8 mouse cellular contexts compared by ENCODE assay signal in genomic region chr11:67456029-67456428, GRCm38 (mm10). TPM values are rescaled to one million over a fixed set of nuclear protein-coding genes. Genes with fewer than 3 reads are reported as not detected.
DNase-seq lines count a peak whose midpoint lies in the region; ATAC-seq and TF ChIP-seq lines count a peak whose summit lies in the region.

No protein-coding gene starts in this region.

- no peaks in the 10 kb centered on the region for H3K36me3 ChIP-seq in lung, embryonic 14.5 days (ENCODE audit: insufficient read depth)
- no peaks in the 10 kb centered on the region for H3K36me3 ChIP-seq in forebrain, embryonic 11.5 days (ENCODE audit: control insufficient read depth, insufficient read depth, low read length)
- H3K36me3 ChIP-seq in kidney, embryonic 15.5 days: no peaks in the 10 kb centered on the region
- no peaks in the 10 kb centered on the region for H3K36me3 ChIP-seq in midbrain, embryonic 12.5 days

- peak overlapping the region; percentile 76 for H3K4me3 ChIP-seq in lung, embryonic 14.5 days (ENCODE audit: low read depth, low read length)
- peak overlapping the region; percentile 67 for H3K4me3 ChIP-seq in forebrain, embryonic 11.5 days (ENCODE audit: low read depth, low read length)
- H3K4me3 ChIP-seq in kidney, embryonic 15.5 days (replicated peaks): peak overlapping the region; percentile 81
- H3K4me3 ChIP-seq in midbrain, embryonic 12.5 days: peak overlapping the region; percentile 75

- H3K4me1 ChIP-seq in lung, embryonic 14.5 days (ENCODE audit: insufficient read depth): peaks cover 4% of the 10 kb centered on the region; the same call in 1 of the 2 replicates
- H3K4me1 ChIP-seq in forebrain, embryonic 11.5 days (replicated peaks; ENCODE audit: control insufficient read depth, insufficient read depth, low read length): peaks cover 9% of the 10 kb centered on the region; the same call in 1 of the 2 replicates
- H3K4me1 ChIP-seq in kidney, embryonic 15.5 days: peaks cover 29% of the 10 kb centered on the region
- H3K4me1 ChIP-seq in midbrain, embryonic 12.5 days: peaks cover 10% of the 10 kb centered on the region; the same call in 1 of the 2 replicates

- peak overlapping the region; percentile 97 for H3K4me2 ChIP-seq in lung, embryonic 14.5 days
- peak overlapping the region; percentile 97 for H3K4me2 ChIP-seq in forebrain, embryonic 11.5 days (ENCODE audit: low read depth, low read length, severe bottlenecking)
- peak overlapping the region; percentile 94 for H3K4me2 ChIP-seq in kidney, embryonic 15.5 days
- peak overlapping the region; percentile 99 for H3K4me2 ChIP-seq in midbrain, embryonic 12.5 days (replicated peaks)

- H3K9me3 ChIP-seq in lung, embryonic 14.5 days (ENCODE audit: low read depth, low read length): no peaks in the 10 kb centered on the region
- H3K9me3 ChIP-seq in forebrain, embryonic 11.5 days (ENCODE audit: control insufficient read depth, low read length): no peaks in the 10 kb centered on the region
- no peaks in the 10 kb centered on the region for H3K9me3 ChIP-seq in kidney, embryonic 15.5 days (replicated peaks)
- no peaks in the 10 kb centered on the region for H3K9me3 ChIP-seq in midbrain, embryonic 12.5 days

- DNase-seq in lung, embryonic 14.5 days: peak; percentile 48
- no peak for DNase-seq in lung, adult 18-20 months
- DNase-seq in forebrain, embryonic 11.5 days (ENCODE audit: low spot score): no peak
- DNase-seq in left cerebral cortex, adult 11 months (ENCODE audit: low spot score): no peak
- DNase-seq in thymus, postnatal 0 days (ENCODE audit: low spot score): no peak

- WGBS in lung, embryonic 14.5 days: 13% methylated on average over 7 of the region's 7 CpGs
- 18% methylated on average over 7 of the region's 7 CpGs for WGBS in forebrain, embryonic 11.5 days
- WGBS in kidney, embryonic 15.5 days: 11% methylated on average over 7 of the region's 7 CpGs
- 10% methylated on average over 7 of the region's 7 CpGs for WGBS in midbrain, embryonic 12.5 days

- no peak overlapping the region for H3K27ac ChIP-seq in lung, embryonic 14.5 days (ENCODE audit: low read depth)
- H3K27ac ChIP-seq in forebrain, embryonic 11.5 days (ENCODE audit: low read depth, low read length): no peak overlapping the region
- H3K27ac ChIP-seq in kidney, embryonic 15.5 days: no peak overlapping the region
- no peak overlapping the region for H3K27ac ChIP-seq in midbrain, embryonic 12.5 days (replicated peaks)

- ATAC-seq in lung, embryonic 14.5 days (ENCODE audit: insufficient read depth): peak; percentile 18; the same call in 1 of the 2 replicates
- ATAC-seq in forebrain, embryonic 11.5 days (replicated peaks; ENCODE audit: low FRiP score): 0 out of 2 replicates have a peak, but pooled peaks have one; percentile 34
- ATAC-seq in kidney, embryonic 15.5 days (replicated peaks; ENCODE audit: low FRiP score): peak; percentile 57
- ATAC-seq in midbrain, embryonic 12.5 days (ENCODE audit: low FRiP score, low read depth): no peak
- ATAC-seq in granulocyte monocyte progenitor cell, adult 5-6 weeks (replicated peaks; ENCODE audit: poor library complexity, severe bottlenecking): no peak

- peaks cover 4% of the 10 kb centered on the region; the same call in 1 of the 2 replicates for H3K27me3 ChIP-seq in lung, embryonic 14.5 days (ENCODE audit: insufficient read depth, low read length)
- H3K27me3 ChIP-seq in forebrain, embryonic 11.5 days (ENCODE audit: control insufficient read depth, insufficient read depth, low read length): peaks cover 25% of the 10 kb centered on the region
- H3K27me3 ChIP-seq in kidney, embryonic 15.5 days: peaks cover 19% of the 10 kb centered on the region; the same call in 1 of the 2 replicates
- peaks cover 54% of the 10 kb centered on the region for H3K27me3 ChIP-seq in midbrain, embryonic 12.5 days

- no peak for TF ChIP-seq CTCF in lung, embryonic 14.5 days (IDR thresholded peaks at IDR 0.05; ENCODE audit: low read depth)

- H3K9ac ChIP-seq in lung, embryonic 14.5 days: peak overlapping the region; percentile 69
- peak overlapping the region; percentile 65 for H3K9ac ChIP-seq in forebrain, embryonic 11.5 days (ENCODE audit: low read length)
- H3K9ac ChIP-seq in kidney, embryonic 15.5 days: peak overlapping the region; percentile 54; the same call in 1 of the 2 replicates
- no peak overlapping the region for H3K9ac ChIP-seq in midbrain, embryonic 12.5 days (replicated peaks)

RNA-seq across cellular contexts. Expression of gene Gas7, which starts 0.8 kb away (rescaled TPM):
- 9.1 and 10.5 TPM in 2 replicates for polyA plus RNA-seq in lung, embryonic 14.5 days (2014; fragmentation: Nextera tagmentation; extraction: Ambion mirVana)
- polyA plus RNA-seq in forebrain, embryonic 11.5 days (2014; fragmentation: Nextera tagmentation; extraction: Ambion mirVana): 3.4 and 3.6 TPM in 2 replicates
- 10.8 and 12.9 TPM in 2 replicates for polyA plus RNA-seq in kidney, embryonic 15.5 days (2015; fragmentation: Nextera tagmentation; extraction: Ambion mirVana)
- polyA plus RNA-seq in midbrain, embryonic 12.5 days (2016; fragmentation: Nextera tagmentation; extraction: Ambion mirVana): 3.3 and 3.5 TPM in 2 replicates
- total RNA-seq in granulocyte monocyte progenitor cell, adult 5-6 weeks (2014; fragmentation: Nextera tagmentation): 17.3 and 18.8 TPM in 2 replicates
- total RNA-seq in granulocyte monocyte progenitor cell, adult 5-6 weeks (2017): 10.1 and 12.3 TPM in 2 replicates
- 7.5 and 7.7 TPM in 2 replicates for polyA plus RNA-seq in thymus, postnatal 0 days (2015; fragmentation: Nextera tagmentation; extraction: Ambion mirVana)

Comparison
In these comparisons a context has a peak if more than half of its experiments do, and no peak if none do; other contexts are left out.
1. ATAC-seq: peak in lung, embryonic 14.5 days (single experiment), forebrain, embryonic 11.5 days (single experiment) and kidney, embryonic 15.5 days (single experiment); none in midbrain, embryonic 12.5 days (single experiment) and granulocyte monocyte progenitor cell, adult 5-6 weeks (single experiment).
2. Peak in every context shown above with its lines, with median percentiles within 50 percentile points of each other: H3K4me2 ChIP-seq and H3K4me3 ChIP-seq.